Mouse (Mus musculus) C3H10T1/2 (cell line): ENCODE results near the gene Gm17482. TPM values are rescaled to one million over a fixed set of nuclear protein-coding genes. Genes with fewer than 3 reads are reported as not detected.

Source experiments
- polyA plus RNA-seq, 2 experiments: library from polyadenylated mRNA; unstranded; fragments of >200 nt; fragmentation: generic; extraction: Trizol; gene quantifications; one replicate each; pipeline ENCODE4 v1.2.1; 2012; ENCODE audit warnings: missing spikeins in 2 of 2

Gene Gm17482
- not detected for polyA plus RNA-seq

DNA sequence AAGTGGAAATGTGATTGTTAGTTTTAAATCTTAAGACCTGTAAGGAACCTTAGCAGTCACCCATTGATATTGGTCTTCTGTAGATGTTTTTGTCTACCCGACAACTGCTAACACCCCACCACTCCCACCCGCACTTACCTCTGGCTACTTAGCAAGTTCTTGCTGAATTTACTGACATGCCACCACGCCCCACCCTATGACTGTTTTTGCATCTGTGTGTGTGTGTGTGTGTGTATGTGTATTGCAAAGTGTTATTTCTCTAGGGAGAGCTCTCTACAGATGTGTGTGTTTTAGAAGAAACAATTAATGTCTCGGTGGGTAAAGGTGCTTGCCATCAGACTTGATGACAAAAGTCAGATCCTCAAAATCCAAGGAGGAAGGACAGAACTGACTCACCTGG is at the start of gene Gm17482:
Gene Gm17482 (plus strand): TSS at position 301 of the 400 bp plus-strand sequence.

DNA sequence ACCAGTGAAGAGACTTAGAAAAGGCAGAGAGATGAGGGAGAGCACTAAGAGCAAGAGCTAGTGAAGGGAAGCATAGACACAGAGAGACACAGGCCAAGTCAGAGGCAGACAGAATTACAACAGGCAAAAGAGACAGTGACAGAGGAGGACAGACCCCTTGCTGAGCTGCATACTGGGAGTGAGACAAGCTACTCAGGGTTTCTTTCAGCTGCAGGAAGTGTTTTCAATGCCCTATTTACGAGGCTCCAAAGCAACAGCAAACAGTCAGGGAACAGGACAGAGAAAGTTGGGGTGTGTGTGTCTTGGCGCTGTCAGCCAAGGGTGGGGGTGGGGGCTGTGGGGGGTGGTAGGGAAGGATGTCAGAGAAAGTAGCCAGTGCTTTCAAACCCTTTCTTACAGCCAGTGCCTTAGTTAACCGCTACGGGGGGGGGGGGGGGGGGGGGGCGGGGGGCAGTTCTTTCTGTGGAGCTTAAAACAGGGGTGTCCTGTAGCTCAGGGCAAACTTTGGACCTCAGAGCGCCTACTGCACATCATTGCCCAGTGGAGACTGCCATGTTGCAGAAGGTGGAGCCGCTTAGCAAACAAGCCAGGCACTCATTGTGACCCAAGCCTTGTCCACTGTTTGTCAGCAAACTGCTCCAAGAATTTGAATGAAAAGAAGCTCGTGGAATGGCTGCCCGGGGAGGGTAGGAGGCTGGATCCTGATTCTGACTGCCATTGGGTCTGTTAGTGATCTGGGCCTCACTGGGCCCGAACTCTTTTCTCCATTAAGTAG is 25.1 kb downstream of the Gm17482 start, which contains the start of gene Timp4:
Gene Timp4 (minus strand): TSS at position 107 of the 775 bp plus-strand sequence.

Other genes starting within 250 kb of the Gm17482 start
- gene Tamm41, start 189.5 kb upstream of the Gm17482 start, polyA plus RNA-seq = 10 to 100 TPM; 29.5 to 34.7 TPM
- under 1 TPM; 0.06 to 0.22 TPM for gene Syn2, start 92.4 kb upstream of the Gm17482 start, polyA plus RNA-seq
- gene Timp4, start 24.9 kb downstream of the Gm17482 start, polyA plus RNA-seq = under 1 TPM; 0.01 to 0.21 TPM
- gene Pparg, start 133.6 kb downstream of the Gm17482 start, polyA plus RNA-seq = 10 to 100 TPM in 1 of 2 experiments, 1 to 10 TPM in 1; 3.5 to 21.5 TPM